Mouse (Mus musculus) embryonic facial prominence, embryonic 14.5 days (tissue): ENCODE data around the gene Fbxw4. TPM values are rescaled to one million over a fixed set of nuclear protein-coding genes. Genes with fewer than 3 reads are reported as not detected.

Experiments used
- ATAC-seq: fragments of 200-750 bp; cut with Nextera tagmentation; 2 replicates; pipeline ENCODE4 v1.8.0; 2017; ENCODE audit warnings: low read depth, moderate number of reproducible peaks, moderate TSS enrichment
- DNase-seq: peaks from one replicate; pipeline ENCODE4 v3.0.0-alpha.2; 2015; ENCODE audit warnings: low spot score
- H3K27ac ChIP-seq: fragments of 300-500 bp; sonication (generic); replicated peaks from 2 replicates; pipeline ENCODE4 v1.5.1; 2014; ENCODE audit warnings: low read depth, mild to moderate bottlenecking, low read length, moderate library complexity
- H3K27me3 ChIP-seq: fragments of 300-500 bp; sonication (generic); replicated peaks from 2 replicates; pipeline ENCODE4 v1.6.1; 2014; ENCODE audit warnings: low read length; ENCODE audit not compliant: control insufficient read depth, insufficient read depth
- H3K36me3 ChIP-seq: fragments of 300-500 bp; sonication (generic); 2 replicates; pipeline ENCODE4 v1.6.1; 2014; ENCODE audit warnings: low read length, mixed read lengths; ENCODE audit not compliant: control insufficient read depth, insufficient read depth
- H3K4me1 ChIP-seq: fragments of 300-500 bp; sonication (generic); 2 replicates; pipeline ENCODE4 v1.6.1; 2014; ENCODE audit warnings: antibody characterized with exemption, low read length; ENCODE audit not compliant: control insufficient read depth, insufficient read depth
- H3K4me2 ChIP-seq: fragments of 300-500 bp; sonication (generic); 2 replicates; pipeline ENCODE4 v1.6.1; 2014; ENCODE audit warnings: low read depth, mild to moderate bottlenecking, low read length, moderate library complexity, mixed read lengths
- H3K4me3 ChIP-seq: fragments of 300-500 bp; sonication (generic); 2 replicates; pipeline ENCODE4 v1.5.1; 2014; ENCODE audit warnings: low read depth, mild to moderate bottlenecking, low read length
- H3K9ac ChIP-seq: fragments of 300-500 bp; sonication (generic); 2 replicates; pipeline ENCODE4 v1.6.1; 2014; ENCODE audit warnings: low read depth, mild to moderate bottlenecking, low read length, moderate library complexity, mixed read lengths
- H3K9me3 ChIP-seq: fragments of 300-500 bp; sonication (generic); 2 replicates; pipeline ENCODE4 v1.6.1; 2016; ENCODE audit warnings: low read length; ENCODE audit not compliant: control insufficient read depth
- WGBS: fragments of 180-500 bp; shearing (Covaris S2); extraction: QIAGEN DNeasy Blood & Tissue Kit; methylation state at CpG from one replicate; pipeline ENCODE4 v1.1.7; 2014; 5-methylcytosine and 5-hydroxymethylcytosine counted together
- polyA plus RNA-seq: library from polyadenylated mRNA; unstranded; fragments of >200 nt; fragmentation: Nextera tagmentation; extraction: Ambion mirVana; gene quantifications from 2 replicates; pipeline ENCODE4 v1.2.1, GENCODE M21; 2014

Fbxw4 gene
- polyA plus RNA-seq, 1 experiment from 2014 or later, result 6.9 TPM

GRCm38 (mm10) chr19:45628649-45629048 lies 31.5 kb downstream of the Fbxw4 start:
- Histone ChIP-seq H3K9me3 (no peaks in the 10 kb centered on the region), H3K4me2 (no peak overlapping the region), H3K36me3 (peaks cover 40% of the 10 kb centered on the region), H3K4me3 (no peak overlapping the region), H3K27me3 (no peaks in the 10 kb centered on the region), H3K4me1 (no peaks in the 10 kb centered on the region), H3K9ac (no peak overlapping the region), H3K27ac (no peak overlapping the region)
- DNase-seq (no peak), ATAC-seq (no peak)
- 64% methylated on average over 6 of the region's 6 CpGs for WGBS

- ATAC-seq (no peak), DNase-seq (no peak)
- peaks cover 40% of the 10 kb centered on the region for H3K36me3 ChIP-seq
- WGBS, result 32% methylated on average over 3 of the region's 3 CpGs
- H3K4me1 ChIP-seq, result no peaks in the 10 kb centered on the region
- H3K4me2 ChIP-seq, result no peak overlapping the region
- H3K9ac ChIP-seq, result no peak overlapping the region
- H3K27me3 ChIP-seq, result no peaks in the 10 kb centered on the region
- H3K27ac ChIP-seq, result no peak overlapping the region
- no peaks in the 10 kb centered on the region for H3K9me3 ChIP-seq
- no peak overlapping the region for H3K4me3 ChIP-seq
These were observed 33.1 kb downstream of the Fbxw4 start for GRCm38 (mm10) chr19:45627036-45627435.

- Histone ChIP-seq H3K4me2 (no peak overlapping the region), H3K9ac (no peak overlapping the region), H3K4me1 (no peaks in the 10 kb centered on the region), H3K4me3 (no peak overlapping the region), H3K36me3 (peaks cover 28% of the 10 kb centered on the region; the same call in 1 of the 2 replicates), H3K9me3 (no peaks in the 10 kb centered on the region), H3K27me3 (no peaks in the 10 kb centered on the region), H3K27ac (no peak overlapping the region)
- WGBS, result 70% methylated on average over 4 of the region's 4 CpGs
- no peak for DNase-seq
- ATAC-seq, result no peak
These were observed 36.4 kb downstream of the Fbxw4 start for GRCm38 (mm10) chr19:45623710-45624109.

- no peaks in the 10 kb centered on the region for H3K9me3 ChIP-seq
- H3K9ac ChIP-seq, result no peak overlapping the region
- H3K4me3 ChIP-seq, result no peak overlapping the region
- H3K4me1 ChIP-seq, result no peaks in the 10 kb centered on the region
- H3K27ac ChIP-seq, result no peak overlapping the region
- ATAC-seq, result no peak
- no peak for DNase-seq
- WGBS, result 32% methylated on average over 5 of the region's 5 CpGs
- H3K4me2 ChIP-seq, result no peak overlapping the region
- peaks cover 20% of the 10 kb centered on the region; the same call in 1 of the 2 replicates for H3K36me3 ChIP-seq
- H3K27me3 ChIP-seq, result no peaks in the 10 kb centered on the region
These were observed 38.0 kb downstream of the Fbxw4 start for GRCm38 (mm10) chr19:45622144-45622543.

- Histone ChIP-seq H3K9me3 (no peaks in the 10 kb centered on the region), H3K9ac (no peak overlapping the region), H3K4me1 (0 out of 2 replicates have a peak, but pooled peaks cover 4% of the 10 kb centered on the region), H3K4me3 (no peak overlapping the region), H3K4me2 (no peak overlapping the region), H3K36me3 (peaks cover 12% of the 10 kb centered on the region; the same call in 1 of the 2 replicates), H3K27me3 (no peaks in the 10 kb centered on the region), H3K27ac (no peak overlapping the region)
- 67% methylated on average over 7 of the region's 7 CpGs for WGBS
- ATAC-seq, result peak; percentile 65; the same call in 1 of the 2 replicates
- DNase-seq, result no peak
These were observed 39.1 kb downstream of the Fbxw4 start for GRCm38 (mm10) chr19:45621061-45621460.

GRCm38 (mm10) chr19:45619744-45620501 lies 40.2 kb downstream of the Fbxw4 start:
- 0 out of 2 replicates have a peak, but pooled peaks cover 6% of the 10 kb centered on the region for H3K36me3 ChIP-seq
- 80% methylated on average over 14 of the region's 14 CpGs for whole genome bisulfite sequencing

GRCm38 (mm10) chr19:45618184-45618583 lies 41.9 kb downstream of the Fbxw4 start:
- Histone ChIP-seq H3K4me1 (peaks cover 16% of the 10 kb centered on the region), H3K4me3 (no peak overlapping the region), H3K9ac (no peak overlapping the region), H3K9me3 (no peaks in the 10 kb centered on the region), H3K36me3 (0 out of 2 replicates have a peak, but pooled peaks cover 6% of the 10 kb centered on the region), H3K27ac (no peak overlapping the region), H3K4me2 (no peak overlapping the region), H3K27me3 (no peaks in the 10 kb centered on the region)
- 90% methylated on average over 6 of the region's 6 CpGs for WGBS
- DNase-seq (no peak), ATAC-seq (no peak)

More at GRCm38 (mm10) chr19:45619744-45620501, 40.2 kb downstream of the Fbxw4 start:
- DNase-seq, result no peak
- no peaks in the 10 kb centered on the region for H3K9me3 ChIP-seq
- no peak for ATAC-seq
- H3K27me3 ChIP-seq, result no peaks in the 10 kb centered on the region
- H3K4me2 ChIP-seq, result no peak overlapping the region
- no peak overlapping the region for H3K4me3 ChIP-seq
- H3K4me1 ChIP-seq, result peaks cover 14% of the 10 kb centered on the region
- H3K27ac ChIP-seq, result no peak overlapping the region
- H3K9ac ChIP-seq, result no peak overlapping the region

- H3K4me3 ChIP-seq, result no peak overlapping the region
- WGBS, result 45% methylated on average over 7 of the region's 7 CpGs
- no peak overlapping the region for H3K27ac ChIP-seq
- no peaks in the 10 kb centered on the region for H3K27me3 ChIP-seq
- H3K9ac ChIP-seq, result no peak overlapping the region
- no peak for DNase-seq
- H3K9me3 ChIP-seq, result no peaks in the 10 kb centered on the region
- no peak overlapping the region for H3K4me2 ChIP-seq
- no peaks in the 10 kb centered on the region for H3K36me3 ChIP-seq
- H3K4me1 ChIP-seq, result peaks cover 16% of the 10 kb centered on the region
- ATAC-seq, result no peak
These were observed 43.4 kb downstream of the Fbxw4 start for GRCm38 (mm10) chr19:45616735-45617134.

GRCm38 (mm10) chr19:45616214-45616518 lies 43.9 kb downstream of the Fbxw4 start:
- Histone ChIP-seq H3K9me3 (no peaks in the 10 kb centered on the region), H3K4me2 (no peak overlapping the region), H3K27me3 (no peaks in the 10 kb centered on the region), H3K4me3 (no peak overlapping the region), H3K9ac (0 out of 2 replicates have a peak overlapping the region, but pooled peaks have one; percentile 1), H3K36me3 (no peaks in the 10 kb centered on the region), H3K27ac (no peak overlapping the region), H3K4me1 (peaks cover 16% of the 10 kb centered on the region)
- ATAC-seq (no peak; the same call in none of the 2 replicates), DNase-seq (no peak)
- 60% methylated on average over 4 of the region's 4 CpGs for WGBS
